Mouse (Mus musculus): ENCODE data around the gene Zfp931. TPM values are rescaled to one million over a fixed set of nuclear protein-coding genes. Genes with fewer than 3 reads are reported as not detected.

The Zfp931 gene
- total RNA-seq, 1 experiment from 2014 or later = 39.0 TPM

Other genes with a start within 250 kb of the Zfp931 start
- 97.3 and 197 TPM in 2 replicates for gene Gm14325, start 238.1 kb downstream of the Zfp931 start, total RNA-seq (2021)
- 5.4 and 5.6 TPM in 2 replicates for gene Gm14327, start 181.4 kb downstream of the Zfp931 start, total RNA-seq (2021)
- gene Zfp972, start 152.9 kb downstream of the Zfp931 start, total RNA-seq (2021) = 5.0 and 7.1 TPM in 2 replicates
- 27.4 and 36.1 TPM in 2 replicates for gene Gm14326, start 121.2 kb downstream of the Zfp931 start, total RNA-seq (2021)
- gene Zfp971, start 55.2 kb downstream of the Zfp931 start, total RNA-seq (2021) = 28.5 and 30.8 TPM in 2 replicates
- 0.57 and 1.8 TPM in 2 replicates for gene Phactr3, start 40.5 kb upstream of the Zfp931 start, total RNA-seq (2021)

All from adrenal gland, postnatal 25 days (tissue).